Mouse (Mus musculus) embryo, embryonic 9.5 days (tissue): ENCODE data around the gene Ptgr2.
"Not testable (repeated sequence)": the region's sequence is repeated elsewhere in the genome, so short reads cannot be mapped to it uniquely, and the experiment has no call there.

ENCODE experiments used
- DNase-seq: peaks from one replicate; pipeline ENCODE4 v3.0.0-alpha.2; 2017; ENCODE audit errors: extremely low spot score

The Ptgr2 gene

DNA sequence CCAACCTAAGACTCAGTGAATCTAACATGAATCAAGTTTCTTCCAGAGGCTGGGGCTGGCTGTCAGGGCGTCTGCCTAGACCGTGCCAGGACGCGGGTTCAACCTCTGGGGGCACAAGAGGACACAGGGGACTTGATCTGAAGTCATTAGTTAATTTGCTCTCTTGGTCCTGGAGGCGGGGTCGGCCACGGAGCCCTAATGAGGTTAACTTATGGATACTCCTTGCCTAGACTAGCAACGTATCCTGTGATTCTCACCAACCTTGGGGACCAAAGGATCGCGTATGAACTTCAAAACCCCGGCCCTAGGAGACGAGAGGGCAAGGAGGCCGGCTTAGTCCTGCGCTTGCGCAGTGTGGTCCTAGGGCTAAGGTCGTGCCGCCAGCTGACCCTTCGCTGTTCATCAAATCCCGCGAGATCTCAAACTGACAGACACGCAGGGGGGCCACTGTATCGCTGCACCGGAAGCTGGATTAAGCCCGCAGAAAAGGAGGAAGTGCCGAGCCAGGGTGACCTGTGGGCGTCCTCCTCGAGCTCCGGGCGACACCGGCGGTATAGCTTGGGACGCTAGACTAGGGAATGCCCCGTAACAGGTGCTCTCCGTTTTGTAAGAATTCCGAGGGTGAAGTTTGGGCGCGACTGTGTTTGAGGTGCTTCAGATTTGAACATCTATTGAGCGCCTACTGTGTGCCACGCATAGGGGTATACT lies at the start of gene Ptgr2:
Gene Ptgr2 (plus strand): TSS at position 348 of the 708 bp plus-strand sequence.
- DNase-seq = peak; percentile 96

DNA sequence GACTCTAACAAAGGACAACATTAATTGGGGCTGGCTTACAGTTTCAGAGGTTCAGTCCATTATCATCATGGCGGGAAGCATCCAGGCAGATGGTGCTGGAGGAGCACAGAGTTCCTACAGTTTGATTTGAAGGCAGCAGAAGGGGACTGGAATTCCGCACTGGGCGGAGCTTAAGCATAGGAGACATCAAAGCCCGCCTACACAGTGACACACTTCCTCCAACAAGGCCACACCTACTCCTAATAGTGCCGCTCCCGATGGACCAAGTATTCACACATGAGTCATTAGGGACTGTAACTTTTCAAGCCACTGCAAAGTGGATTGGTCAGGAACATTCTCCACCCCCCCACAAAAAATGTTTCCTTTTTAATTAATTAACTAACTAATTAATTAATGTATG lies 49.5 kb upstream of the Ptgr2 start:
- DNase-seq = no peak

GRCm38 (mm10) chr12:84235981-84236752 lies 48.9 kb upstream of the Ptgr2 start:
- DNase-seq = no peak

DNA sequence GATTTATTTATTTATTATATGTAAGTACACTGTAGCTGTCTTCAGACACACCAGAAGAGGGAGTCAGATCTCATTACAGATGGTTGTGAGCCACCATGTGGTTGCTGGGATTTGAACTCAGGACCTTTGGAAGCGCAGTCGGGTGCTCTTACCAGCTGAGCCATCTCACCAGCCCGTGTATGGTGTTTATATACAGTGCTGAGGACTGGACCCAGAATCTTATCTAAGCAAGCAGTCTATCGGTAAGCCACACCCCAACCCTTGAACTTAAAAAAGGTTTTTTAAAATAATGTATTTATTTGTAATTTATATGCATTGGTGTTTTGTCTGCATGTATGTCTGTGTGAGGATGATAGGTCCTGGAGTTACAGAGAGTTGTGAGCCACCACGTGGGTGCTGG lies 48.0 kb upstream of the Ptgr2 start:
- not testable (repeated sequence) for DNase-seq

DNA sequence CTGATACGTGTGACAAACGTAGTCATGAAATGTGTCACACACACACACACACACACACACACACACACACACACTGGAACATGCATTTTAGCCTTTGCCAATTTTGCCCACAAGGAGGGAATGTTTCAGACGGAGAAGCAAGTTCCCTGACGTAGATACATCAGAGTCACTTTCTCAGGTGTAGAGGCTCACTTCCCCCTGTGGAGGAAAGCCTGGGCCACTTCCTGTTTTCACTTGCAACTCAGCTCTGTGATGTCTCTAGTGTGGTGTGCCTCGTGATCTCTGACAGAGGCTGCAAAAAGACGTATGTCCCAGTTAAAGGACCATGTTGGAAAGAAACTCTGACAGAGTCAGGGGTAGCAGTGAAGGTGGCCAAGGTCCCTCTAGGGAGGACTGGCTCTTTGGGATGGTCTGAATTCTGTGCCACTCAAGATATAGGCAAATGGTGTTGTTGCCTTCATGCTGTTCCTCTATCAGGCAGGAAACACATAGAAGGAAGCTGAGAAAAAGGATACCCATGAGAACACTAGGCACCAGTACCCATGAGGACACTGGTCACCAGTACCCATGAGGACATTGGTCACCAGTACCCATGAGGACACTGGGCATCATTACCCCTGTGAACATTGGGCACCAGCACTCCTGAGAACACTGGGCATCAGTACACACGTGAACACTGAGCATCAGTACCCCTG lies 41.8 kb upstream of the Ptgr2 start:
- DNase-seq = no peak

- DNase-seq = no peak
Observed at GRCm38 (mm10) chr12:84245683-84246082, 39.3 kb upstream of the Ptgr2 start.

GRCm38 (mm10) chr12:84249217-84249616 lies 35.8 kb upstream of the Ptgr2 start:
- DNase-seq = peak; percentile 71

DNA sequence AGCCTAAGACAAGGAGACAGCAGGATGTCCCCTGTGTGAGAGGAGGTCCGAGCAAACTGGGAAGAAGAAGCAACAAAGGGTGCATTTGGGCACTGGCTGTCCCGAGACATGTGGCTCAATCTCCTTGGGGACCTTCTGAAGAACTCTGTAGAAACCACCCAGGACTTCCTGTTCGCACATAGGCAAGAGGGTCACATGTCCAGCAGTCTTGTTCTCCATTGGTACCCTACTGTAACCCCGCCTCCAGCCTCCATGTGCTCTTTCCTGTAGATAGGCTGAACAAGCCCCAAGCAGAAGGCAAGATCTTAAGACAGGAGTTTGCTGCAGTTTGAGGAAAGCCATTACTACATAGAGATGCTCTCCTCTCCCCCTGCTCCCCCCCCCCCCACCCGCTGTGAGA lies 32.2 kb upstream of the Ptgr2 start:
- DNase-seq = no peak

DNA sequence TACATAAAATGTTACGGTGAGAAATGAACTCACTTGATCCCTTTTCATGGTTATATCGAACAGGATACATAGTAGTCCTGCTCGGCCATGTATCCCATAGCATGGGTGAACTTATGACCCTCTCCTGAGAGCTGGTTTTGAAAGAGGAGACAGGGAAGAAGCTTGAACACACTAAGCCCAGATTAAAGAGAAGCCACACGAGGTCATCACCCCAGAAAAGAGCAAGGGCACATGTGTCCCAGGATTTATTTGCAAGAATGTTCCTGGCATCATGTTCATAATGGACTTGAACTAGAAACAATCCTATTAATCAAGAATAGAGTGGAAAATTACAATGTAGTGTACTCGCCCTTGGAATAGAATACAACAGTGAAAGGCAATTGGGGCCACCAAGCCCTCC lies 30.1 kb upstream of the Ptgr2 start:
- DNase-seq = no peak

DNA sequence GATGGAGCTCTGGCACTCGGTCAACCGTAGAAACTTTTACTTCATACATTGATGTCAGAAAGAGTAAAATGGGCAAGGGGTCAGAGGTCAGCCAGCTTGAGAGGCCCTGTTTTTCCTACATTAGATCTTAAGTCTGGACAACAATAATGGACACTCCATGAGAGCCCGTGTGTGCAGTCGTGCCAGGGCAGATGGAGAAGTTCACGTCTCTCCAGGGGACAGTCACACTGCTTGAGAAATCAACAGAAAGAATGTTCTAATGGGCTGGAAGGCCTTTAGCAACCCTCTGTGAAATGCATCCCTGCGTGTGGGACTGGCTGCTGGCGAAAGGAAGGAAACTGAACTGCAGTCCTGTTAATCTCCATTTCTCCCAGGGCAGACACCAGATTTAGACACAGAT lies 24.7 kb upstream of the Ptgr2 start:
- DNase-seq = no peak

DNA sequence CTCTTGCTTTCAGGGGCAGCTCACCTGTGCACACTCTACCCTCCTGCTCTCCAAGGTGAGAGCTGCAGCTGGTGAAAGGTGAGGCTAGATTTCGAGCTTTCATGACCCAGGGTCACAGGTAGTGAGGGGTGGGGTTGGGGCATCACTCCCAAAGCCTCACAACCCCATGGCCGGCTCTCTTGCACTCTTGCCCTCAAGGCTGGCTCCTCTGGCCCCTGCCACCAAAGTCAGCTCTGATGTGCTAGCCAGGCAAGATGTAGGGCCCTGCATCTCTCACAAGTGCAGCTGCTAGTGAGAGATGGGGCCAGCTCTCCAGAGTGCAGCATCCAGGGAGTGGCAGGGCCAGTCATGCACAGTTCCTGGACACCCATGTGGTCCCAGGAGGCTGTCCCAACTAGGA lies 17.8 kb upstream of the Ptgr2 start:
- DNase-seq = no peak

DNA sequence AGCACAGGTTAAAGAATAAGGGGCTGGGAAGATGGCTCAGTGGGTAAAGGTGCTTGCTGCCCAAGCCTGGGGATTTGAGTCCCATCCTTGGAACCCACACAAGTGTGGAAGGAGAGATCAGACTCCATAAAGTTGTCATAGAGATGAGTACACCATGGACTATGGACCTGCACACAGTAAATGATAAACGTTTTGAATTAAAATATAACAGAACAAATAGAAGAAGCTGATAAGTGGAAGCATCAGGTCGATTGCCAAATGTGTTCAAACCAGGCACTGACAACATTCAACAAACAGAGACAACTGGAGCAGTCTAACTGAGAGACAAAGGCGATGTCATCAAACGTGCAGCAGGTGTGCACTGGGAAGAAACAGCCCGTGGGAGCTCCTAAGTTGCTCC lies 11.7 kb upstream of the Ptgr2 start:
- no peak for DNase-seq

DNA sequence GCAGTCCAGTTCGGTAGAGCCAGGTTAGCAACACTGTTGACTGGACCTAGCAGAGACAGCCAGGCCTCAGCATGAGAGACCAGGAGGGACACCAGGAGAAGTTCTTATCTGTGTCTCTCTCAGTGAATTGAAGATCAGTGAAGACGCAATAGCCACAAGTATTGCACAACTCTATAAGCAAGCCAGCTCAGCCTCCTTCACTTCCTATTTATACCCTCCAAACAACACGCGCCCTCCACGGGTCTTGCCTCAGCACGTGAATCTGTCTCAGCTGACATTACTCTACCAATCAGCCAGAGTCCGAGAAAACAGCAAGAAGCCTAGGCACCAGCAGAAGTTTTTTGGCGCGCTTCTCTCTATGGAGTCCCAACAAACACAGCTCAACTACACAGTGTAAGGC lies 9.7 kb upstream of the Ptgr2 start:
- DNase-seq = no peak

GRCm38 (mm10) chr12:84276288-84276687 lies 8.7 kb upstream of the Ptgr2 start:
- no peak for DNase-seq

DNA sequence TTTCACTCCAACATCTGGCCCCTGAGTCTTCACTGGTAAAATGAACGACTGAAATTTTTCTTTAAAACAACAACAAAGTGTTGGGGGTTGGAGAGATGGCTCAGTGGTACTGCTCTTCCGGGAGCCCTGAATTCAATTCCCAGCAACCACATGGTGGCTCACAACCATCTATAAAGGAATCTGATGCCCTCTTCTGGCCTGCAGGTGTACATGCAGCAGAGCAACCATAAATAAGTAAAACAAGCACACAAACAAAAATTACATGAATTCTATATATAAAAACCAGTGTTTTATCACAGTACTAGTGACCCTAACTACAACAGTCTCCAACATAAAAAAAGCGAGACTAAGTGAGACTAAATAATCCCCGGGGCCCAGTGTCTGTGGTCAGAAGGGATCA lies 8.2 kb upstream of the Ptgr2 start:
- no peak for DNase-seq

DNA sequence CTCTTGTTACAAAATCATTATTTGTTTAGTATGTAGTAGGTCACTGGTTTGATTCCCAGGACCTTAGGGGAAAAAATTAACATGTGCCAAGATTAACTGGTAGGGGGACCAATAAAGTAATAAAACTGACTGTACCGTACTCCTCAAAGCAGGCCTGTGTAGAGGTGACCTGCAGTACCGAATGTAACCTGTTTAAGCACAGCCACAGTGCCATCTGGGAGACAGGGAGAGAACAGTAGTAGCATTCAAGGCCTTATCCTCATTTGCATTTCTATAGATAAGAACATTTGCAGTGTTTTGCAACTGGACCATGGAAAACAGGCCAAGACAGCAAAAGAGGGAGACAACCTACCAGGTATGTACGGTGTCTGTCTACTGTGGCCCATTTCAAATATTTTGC lies 7.2 kb upstream of the Ptgr2 start:
- no peak for DNase-seq

DNA sequence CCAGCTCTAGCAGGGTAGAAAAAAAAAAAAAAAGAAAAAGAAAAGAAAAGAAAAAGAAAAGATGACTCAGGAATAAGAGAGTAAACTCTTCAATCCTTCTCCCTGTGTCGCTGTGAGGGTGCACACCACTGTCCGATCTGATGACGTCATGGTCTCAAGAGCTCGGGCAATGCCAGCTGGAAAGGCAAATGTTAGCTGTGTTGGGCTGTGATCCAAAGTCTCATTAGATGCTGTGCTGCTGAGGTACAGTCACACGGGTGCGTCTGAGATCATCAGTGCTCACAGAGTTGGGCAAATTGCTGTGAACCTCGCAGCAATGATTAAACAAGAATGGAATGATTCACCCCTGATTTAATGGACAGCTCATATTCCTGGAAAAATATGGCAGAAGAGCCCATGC lies 6.1 kb upstream of the Ptgr2 start:
- no peak for DNase-seq

- no peak for DNase-seq
Observed at GRCm38 (mm10) chr12:84284391-84284790, 641 bp upstream of the Ptgr2 start.

DNA sequence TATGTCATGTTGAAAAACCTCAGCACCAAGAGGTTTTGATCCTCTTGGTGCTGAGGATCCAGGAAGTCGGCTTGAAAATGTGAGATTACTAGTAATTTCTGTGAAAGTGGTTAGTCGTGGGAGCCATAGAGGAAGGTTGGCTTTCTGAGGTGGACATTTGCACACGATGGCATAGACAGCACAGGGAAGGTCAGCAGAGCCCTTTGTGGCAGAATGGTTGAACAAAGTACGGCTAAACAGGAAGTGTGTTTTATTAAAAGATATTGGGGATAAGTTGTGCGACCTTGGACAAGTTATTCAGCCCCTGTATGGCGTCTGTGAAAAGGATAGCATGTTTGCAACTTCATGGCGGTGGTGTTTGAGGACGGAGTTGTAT lies 549 bp downstream of the Ptgr2 start:
- DNase-seq = no peak

DNA sequence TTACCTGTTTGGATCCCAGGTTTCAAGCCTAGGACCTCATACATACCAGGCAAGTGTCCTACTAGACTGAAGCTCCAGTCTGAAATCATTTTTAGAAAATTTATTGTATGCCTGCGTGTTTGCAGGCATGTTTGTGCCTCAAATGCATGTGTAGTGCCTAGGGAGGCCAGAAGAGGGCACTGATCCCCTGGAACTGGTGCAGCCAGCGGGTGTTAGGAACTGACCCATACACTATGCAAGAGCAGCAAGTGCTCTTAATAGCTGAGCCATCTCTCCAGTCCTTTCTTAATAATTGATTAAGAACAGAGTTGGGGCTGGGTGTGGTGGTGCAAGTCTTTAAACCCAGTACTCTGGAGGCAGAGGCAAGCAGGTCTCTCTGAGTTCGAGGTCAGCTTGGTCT lies 3.4 kb downstream of the Ptgr2 start:
- DNase-seq = peak; percentile 30

- DNase-seq = no peak
Observed at GRCm38 (mm10) chr12:84297851-84298250, 12.8 kb downstream of the Ptgr2 start.

- DNase-seq = no peak
Observed at GRCm38 (mm10) chr12:84299265-84299664, 14.2 kb downstream of the Ptgr2 start.

DNA sequence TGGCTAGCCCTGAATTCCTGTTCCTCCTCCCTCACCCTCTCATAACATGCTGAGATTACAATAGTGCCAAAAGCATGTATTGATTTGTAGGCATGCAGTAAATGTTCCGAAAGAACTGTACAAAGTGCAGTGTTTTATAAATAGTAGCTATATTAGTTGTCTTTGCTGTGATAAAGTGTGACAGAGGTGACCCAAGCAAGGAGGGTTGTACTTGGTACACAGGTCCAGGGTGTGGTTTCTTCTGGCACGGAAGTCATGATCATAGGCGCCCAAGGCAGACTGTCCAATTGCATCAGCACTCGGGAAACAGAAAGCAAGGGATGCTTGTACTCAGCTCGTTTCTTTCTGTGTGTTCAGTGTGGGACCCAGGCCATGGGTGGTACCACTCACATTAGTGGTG lies 19.1 kb downstream of the Ptgr2 start:
- no peak for DNase-seq
